In the genomic region with DNA sequence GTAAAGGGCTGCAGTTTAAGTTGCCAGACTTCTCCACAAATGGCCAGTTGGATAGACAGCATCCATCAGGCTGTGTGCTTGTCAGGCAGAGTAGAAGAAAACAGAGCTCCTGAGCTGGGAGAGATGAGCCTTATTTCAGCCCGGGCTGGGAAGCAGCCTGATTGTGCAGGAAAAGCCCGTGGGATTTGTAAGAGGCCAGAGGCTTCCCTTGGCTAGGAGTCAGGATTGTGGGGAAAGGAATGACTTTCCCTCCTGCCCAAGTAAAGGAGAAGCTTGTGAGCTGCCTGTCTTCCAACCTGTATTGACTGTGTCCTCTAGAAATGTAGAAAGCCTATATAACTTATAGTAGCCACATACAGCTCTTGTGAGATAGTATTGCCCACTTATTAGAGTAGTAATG, we compare ENCODE assay signal across 17 mouse cellular contexts. TPM values are rescaled to one million over a fixed set of nuclear protein-coding genes. Genes with fewer than 3 reads are reported as not detected.
DNase-seq lines count a peak whose midpoint lies in the region.
"Had no signal": no experiment of that assay in that cellular context is flagged by ENCODE, and none has a peak within 500 bp of the region (broad histone marks: within the 10 kb centered on the region; RNA-seq: fewer than 3 reads in every experiment).

No protein-coding gene starts in this region.

- intact Hi-C loops in gastrocnemius, postnatal 14 days (cut with DNase I; ENCODE audit: low total_unique reads): no loop called here

- DNase-seq in gastrocnemius, postnatal 14 days: peak; percentile 29
- DNase-seq in gastrocnemius, postnatal 10 days: no peak
- DNase-seq in kidney, postnatal 10 days: peak; percentile 12
- no peak for DNase-seq in kidney, postnatal 4 days
- peak; percentile 20 for DNase-seq in urinary bladder, postnatal 14 days (ENCODE audit: low spot score)
- no peak for DNase-seq in urinary bladder, adult 2 months (ENCODE audit: low spot score)
- no peak for DNase-seq in Muller cell, postnatal 12 days (ENCODE audit: inconsistent ontology term)
- DNase-seq: adrenal gland, postnatal 14 days; B cell, adult 2 months; cerebellum, adult 11-12 months; cerebellum, postnatal 10 days; heart, adult 18-20 months; layer of hippocampus, postnatal 36 days; lung, postnatal 36 days; right cerebral cortex, postnatal 25 days; thymus, adult 2 months; thymus, postnatal 4 days had no signal

RNA-seq across cellular contexts. Expression of a gene that starts 27.0 kb away (rescaled TPM):
- total RNA-seq in gastrocnemius, postnatal 14 days (2021): 1 to 10 TPM; 3.7 to 5.6 TPM
- total RNA-seq in gastrocnemius, postnatal 10 days (2021): 1 to 10 TPM; 5.7 to 8.6 TPM
- polyA plus RNA-seq in urinary bladder, adult 2 months (2012; rRNA removed): 6.4 and 8.8 TPM in 2 replicates

Comparison
In these comparisons a context has a peak if more than half of its experiments do, and no peak if none do; other contexts are left out.
1. DNase-seq: peak in gastrocnemius, postnatal 14 days (single experiment), kidney, postnatal 10 days (single experiment) and urinary bladder, postnatal 14 days (single experiment); none in gastrocnemius, postnatal 10 days (single experiment), kidney, postnatal 4 days (0 of 2), urinary bladder, adult 2 months (single experiment) and Muller cell, postnatal 12 days (single experiment).